Mouse (Mus musculus) frontal cortex, adult 2 months (tissue): ENCODE measurements around the gene Lysmd3. TPM values are rescaled to one million over a fixed set of nuclear protein-coding genes. Genes with fewer than 3 reads are reported as not detected.

Experiments used
- DNase-seq, 2 experiments: peaks; one replicate each; pipeline ENCODE4 v3.0.0; 2022; ENCODE audit warnings: low spot score in 1 of 2; ENCODE audit errors: extremely low spot score in 1 of 2
- polyA plus RNA-seq: library from polyadenylated mRNA; depleted of rRNA; stranded (reverse); fragments of >200 nt; gene quantifications from 2 replicates; pipeline ENCODE4 v1.2.3, GENCODE M21; 2012; rRNA removed

The Lysmd3 gene
- polyA plus RNA-seq, 1 experiment: 9.4 TPM

DNA sequence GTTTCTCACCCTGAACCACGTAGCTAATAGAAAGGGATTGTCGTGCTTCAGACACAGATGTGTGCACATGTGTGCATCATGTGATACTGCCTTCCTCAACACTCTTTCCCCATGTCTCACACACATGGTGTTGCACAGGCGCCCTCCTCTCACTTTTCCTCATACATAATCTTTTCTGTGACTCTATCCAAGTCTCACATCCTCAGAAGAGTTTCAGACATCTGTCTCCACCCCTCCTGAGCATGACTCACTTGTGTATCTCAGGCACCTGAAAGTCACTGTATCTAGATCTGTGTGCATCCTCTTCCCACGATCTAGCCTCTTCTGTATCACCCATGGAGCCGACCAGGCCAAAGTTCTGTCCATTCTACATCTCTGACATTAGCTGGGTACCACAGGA is 10.2 kb downstream of the Lysmd3 start:
- DNase-seq: no peak

DNA sequence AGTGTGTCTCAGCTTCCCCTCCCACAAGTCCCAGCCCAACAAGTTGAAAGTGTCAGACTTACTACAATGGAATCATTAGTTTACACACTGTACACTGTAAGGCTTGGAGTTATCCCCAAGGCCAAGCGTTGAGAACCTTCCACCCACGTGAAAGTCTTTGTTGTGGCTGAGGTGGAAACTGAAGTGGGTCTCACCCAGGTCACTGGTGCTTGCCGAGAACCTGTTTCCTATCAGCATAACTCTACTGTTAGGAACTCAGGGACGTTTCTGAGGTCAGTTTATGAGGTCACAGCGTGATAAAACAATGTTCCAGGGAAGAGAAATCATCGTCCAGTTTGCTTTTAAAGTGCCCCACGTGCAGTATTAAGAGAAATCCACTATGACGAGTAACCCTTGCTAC is 17.9 kb downstream of the Lysmd3 start:
- DNase-seq: no peak

DNA sequence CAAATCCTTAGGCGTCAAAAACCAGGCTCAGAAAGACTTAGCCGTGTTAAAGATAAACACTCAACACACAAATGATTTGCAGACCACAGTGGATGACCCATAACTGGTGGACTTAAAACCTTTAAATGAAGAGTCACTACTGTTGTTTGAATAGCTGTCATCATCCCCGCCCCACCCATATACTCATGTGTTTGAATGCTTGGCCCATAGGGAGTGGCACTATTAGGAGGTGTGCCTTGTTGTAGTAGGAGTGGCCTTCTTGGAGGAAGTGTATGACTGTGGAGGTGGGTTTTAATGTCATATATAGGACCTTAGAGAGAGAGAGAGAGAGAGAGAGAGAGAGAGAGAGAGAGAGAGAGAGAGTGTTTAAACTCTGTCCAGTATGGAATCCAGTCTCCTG is 25.6 kb downstream of the Lysmd3 start:
- DNase-seq: no peak

DNA sequence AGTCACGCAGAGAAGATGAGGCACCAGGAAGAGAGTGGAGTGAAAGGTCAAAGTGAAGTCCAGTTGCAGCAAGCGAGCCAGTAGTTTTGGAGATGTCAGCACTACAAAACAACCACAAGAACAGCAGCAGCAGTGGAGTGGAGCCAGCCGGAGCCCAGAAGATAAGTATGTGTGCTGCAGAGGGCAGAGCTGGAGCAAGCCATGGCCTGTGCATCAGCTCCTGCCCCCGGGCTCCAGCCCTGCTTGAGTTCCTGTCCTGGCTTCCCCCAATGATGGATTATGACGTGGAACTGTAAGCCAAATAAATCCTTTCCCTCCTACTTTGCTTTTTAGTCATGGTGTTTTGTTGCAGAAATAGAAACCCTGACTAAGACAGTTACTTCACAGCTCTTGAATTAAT is 26.8 kb downstream of the Lysmd3 start:
- DNase-seq: peak in 1 of 2 experiments; percentile 12

DNA sequence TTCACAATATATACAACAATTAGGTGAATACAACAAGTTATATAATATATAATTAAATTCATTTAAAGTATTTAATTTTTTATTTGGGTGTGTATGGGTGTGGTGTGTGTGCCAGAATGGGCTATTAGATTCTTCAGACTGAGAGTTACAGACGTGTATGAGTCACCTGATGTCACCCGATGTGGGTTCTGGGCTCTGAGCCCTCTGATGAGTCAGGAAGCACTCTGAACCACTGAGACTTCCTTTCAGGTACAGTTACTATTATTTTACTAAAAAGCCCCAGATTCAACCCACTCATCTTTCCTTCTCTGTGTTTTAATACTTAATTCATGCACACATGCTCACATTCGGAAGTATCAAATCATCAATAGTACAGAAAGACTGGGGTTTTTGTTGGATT is 27.4 kb downstream of the Lysmd3 start:
- DNase-seq: no peak

DNA sequence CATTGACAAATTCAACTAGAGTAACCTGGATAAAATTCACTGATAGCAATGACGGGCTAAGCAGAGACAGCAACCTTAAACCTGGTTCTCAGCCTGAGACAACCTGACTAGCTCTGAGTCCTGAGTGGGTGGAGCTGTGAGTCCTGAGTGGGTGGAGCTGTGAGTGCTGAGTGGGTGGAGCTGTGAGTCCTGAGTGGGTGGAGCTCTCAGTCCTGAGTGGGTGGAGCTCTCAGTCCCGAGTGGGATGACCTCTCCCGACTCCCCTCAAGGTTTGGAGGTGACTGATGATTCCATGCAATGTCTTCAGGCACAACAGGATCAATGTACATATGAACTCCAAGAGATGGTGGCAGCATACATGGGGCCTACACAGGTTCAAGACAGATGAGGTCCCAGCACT is 32.1 kb downstream of the Lysmd3 start:
- DNase-seq: no peak

DNA sequence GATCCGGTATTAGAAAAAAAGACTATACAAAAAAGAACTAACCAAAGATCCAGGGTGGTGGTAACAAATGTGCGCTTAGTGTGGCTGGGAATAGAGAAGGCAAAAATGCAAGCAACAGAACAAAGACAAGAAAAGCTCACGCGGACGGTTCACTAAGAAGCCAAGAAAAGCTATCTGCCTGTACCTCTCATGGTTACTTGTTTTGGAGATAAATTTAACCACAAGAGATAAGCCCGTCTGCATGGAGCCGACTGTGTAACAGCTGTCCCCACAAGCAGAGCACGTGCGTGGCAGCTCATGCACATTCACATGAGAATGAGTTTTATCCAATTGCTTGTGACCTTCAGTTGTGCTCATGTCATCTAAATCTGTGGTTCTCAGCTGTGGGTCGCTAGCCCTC is 33.0 kb downstream of the Lysmd3 start:
- no peak for DNase-seq

DNA sequence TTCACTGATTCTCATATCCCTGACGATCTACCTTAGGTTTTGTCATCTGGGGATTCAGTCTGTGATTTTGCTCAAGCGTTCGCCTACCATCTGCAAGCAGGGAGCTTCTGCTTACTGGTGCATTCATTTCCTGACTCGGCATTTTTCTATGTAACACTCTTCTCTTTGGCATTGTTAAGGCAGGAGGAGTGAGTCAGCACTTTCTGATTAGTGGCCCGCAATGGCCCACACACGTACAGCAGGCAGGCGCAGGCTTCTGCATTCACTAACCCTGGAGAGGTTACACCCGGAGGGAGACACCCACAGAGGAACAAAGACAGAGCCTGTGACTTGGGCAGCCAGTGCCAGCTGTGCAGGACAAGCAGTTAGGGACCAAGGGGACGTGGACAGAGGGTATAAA is 34.1 kb downstream of the Lysmd3 start:
- DNase-seq: peak in 1 of 2 experiments; percentile 28

DNA sequence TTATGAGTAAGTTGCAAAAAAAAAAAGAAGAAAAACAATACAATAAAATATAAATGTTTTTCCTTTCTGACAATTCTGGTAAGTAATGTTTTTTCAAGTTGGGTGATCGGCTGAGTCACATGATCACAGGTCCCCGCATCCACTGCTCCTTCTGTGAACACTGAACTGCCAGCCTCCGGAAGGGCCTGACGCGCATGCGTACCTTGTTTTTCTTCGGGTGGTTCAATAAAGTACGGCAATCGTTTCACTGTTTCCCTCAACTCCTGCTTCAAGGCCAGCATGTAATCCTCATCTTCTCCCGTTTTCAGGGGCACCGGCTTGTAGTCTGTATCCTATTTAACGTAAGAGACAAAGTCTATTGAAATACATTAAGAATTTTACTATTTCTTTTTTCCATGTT is 37.0 kb downstream of the Lysmd3 start:
- no peak for DNase-seq

DNA sequence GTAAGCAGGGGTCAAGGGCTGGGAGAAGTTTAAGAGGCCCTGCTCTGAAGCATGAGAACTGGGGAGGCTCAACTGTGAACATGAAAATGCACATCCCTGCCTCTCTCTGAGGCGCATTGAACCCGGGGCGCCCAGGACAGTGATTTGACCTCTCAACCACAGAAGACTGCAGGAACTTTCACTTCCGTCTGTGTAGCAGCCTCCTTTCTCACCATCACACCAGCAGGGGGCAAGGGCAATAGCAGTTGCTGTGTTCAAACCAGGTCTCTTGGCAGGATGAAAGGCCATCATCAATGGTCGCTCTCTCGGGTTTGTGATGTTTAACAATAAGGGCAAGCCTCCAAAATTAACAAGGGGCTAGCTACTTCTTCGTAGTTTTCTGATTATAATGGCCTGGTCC is 45.7 kb downstream of the Lysmd3 start:
- DNase-seq: no peak

DNA sequence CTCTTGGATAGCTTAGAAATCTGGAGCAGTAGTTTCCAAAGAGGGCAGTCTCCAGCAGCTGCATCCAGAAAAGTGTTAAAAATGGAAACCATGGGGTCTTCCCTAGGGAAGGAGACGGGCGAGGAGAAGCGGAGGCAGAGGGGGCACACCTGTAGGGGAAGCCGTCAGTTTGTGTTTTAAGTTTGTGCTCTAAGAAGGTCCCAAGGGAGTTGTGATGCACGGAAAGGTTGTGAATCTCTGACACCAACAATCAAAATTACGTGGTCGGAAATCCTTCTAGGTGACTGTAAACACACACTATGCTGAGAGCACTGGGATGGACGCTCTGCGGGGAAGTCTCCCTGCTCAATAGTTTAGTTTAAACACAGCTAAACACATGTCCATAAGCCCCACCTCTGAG is 46.2 kb downstream of the Lysmd3 start:
- no peak for DNase-seq

DNA sequence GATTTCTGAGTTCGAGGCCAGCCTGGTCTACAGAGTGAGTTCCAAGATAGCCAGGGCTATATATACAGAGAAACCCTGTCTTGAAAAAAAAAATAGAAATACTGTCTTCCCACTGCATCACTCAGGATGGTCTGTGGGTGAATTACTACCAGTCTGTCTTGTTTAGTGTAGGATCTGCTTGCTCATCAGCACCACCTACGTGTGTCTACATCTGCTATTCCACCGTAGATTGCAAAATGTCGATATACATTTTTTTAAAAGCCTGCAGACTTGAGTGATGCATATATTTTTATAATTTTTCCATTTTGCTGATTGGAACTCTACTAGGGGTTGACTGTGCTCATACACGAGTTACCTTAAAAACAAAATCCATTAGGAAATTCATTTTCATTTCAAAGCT is 48.8 kb downstream of the Lysmd3 start:
- peak in 1 of 2 experiments; percentile 19 for DNase-seq

DNA sequence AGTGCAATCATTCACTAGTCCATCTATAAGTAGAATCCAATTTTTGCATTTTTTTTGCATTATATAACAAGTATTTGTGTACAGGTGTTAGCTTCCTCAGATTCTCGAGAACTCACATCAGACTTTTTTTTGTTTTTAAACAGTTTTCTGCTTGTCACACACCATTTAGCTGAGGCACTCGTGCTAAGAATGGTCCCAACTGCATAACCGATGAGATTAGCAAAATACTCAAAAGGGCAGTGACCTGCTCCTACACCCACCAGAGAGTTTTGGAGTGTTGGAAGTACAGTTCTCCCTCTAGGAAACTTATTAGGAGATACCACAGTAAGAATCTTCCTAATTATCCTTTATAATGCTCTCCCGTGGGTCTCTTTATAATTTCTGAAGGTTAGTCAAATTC is 52.3 kb downstream of the Lysmd3 start:
- no peak for DNase-seq

DNA sequence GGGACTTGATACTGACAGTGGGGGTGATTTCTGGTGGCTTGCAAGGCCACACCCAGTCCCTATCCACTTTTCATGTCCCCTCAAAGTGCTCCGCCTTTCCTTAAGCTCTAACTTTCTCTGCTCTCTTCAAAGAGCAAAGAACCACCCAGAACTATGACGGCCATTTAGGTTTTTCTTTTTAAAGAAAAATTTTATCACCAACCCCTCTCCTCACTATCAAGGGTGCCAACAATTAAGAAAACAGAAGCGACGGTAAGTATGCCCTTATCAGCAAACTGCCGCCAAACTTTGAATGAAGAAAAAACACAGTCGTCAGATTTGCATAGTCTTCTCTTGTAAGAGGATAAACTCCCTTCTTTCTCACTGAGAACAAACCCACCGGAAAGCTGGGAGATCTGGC is 52.8 kb downstream of the Lysmd3 start:
- DNase-seq: no peak

DNA sequence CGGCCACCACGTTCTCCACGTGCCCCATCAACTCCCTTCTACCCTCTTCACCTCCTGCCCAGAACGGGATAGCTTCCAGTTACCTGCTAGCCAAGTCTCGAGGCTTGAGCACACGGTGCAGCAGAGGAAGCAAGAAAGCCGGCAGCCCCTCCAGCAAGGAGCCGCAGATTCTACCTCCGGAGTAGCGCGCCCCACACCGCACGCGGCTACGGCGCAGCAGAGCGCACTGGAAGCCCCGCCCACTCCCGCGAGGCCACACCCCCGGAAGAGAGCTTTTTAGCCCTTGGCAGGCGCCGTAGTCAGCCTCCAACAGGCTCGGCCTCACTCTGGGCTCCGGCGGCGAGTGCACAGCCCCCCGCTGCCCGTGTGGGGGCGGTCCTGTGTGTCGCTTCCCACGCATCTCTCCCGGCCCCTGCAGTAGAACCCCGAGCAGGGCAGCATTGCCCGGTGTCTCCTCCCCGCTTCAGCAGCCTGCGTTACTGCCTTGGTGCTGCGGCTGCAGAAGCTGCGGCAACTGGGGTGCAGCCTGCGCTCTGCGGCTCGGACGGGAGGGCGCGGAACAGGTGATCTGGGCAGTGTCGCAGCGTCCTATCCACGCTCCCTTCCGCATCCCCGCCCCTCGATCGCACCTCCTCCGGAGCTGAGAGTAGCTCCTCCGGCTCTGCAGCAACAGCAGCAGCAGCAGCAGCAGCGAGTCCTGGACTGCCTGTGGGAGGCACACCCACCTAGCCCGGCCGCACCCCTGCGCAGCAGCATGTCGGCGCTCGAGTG is 53.5 kb downstream of the Lysmd3 start, which contains the start of the genes Polr3g and Mblac2:
TSS of gene Polr3g (minus strand) at position 239 of the 771 bp plus-strand sequence.
TSS of gene Mblac2 (plus strand) at position 567 of the 771 bp plus-strand sequence.
- peak; percentile 82 to 97 for DNase-seq

DNA sequence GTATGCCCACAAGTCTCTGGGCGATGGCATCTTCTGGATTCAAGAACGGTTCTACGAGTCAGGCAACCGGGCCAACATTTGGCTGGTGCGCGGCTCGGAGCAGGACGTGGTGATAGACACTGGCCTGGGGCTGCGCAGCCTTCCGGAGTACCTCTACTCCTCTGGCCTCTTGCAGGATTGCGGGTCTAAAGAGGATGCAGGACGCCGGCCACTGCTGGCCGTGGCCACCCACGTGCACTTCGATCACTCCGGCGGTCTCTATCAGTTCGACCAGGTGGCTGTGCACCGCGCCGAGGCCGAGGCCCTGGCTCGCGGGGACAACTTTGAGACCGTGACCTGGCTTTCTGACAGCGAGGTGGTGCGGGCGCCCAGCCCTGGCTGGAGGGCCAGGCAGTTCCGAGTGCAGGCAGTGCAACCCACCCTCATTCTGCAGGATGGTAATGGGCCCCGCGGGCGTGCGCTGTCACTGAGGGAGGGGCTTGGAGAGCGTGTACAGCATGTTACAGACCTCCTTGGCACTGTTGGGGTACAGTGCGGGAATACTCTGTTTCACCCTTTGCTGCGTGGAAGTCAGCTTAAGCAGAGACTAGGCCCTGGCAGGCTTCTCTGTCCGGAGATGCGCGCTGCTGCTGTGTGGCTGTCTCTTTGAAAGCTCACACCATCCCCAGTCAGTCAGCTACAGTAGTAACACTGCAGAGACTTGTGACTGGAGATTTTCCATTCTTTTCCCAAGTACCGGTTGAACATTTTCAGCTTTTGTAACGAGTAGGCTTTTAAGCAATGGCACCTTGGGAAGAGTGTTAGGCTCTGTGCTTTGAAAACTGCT is 54.3 kb downstream of the Lysmd3 start:
- DNase-seq: peak in 1 of 2 experiments; percentile 54

DNA sequence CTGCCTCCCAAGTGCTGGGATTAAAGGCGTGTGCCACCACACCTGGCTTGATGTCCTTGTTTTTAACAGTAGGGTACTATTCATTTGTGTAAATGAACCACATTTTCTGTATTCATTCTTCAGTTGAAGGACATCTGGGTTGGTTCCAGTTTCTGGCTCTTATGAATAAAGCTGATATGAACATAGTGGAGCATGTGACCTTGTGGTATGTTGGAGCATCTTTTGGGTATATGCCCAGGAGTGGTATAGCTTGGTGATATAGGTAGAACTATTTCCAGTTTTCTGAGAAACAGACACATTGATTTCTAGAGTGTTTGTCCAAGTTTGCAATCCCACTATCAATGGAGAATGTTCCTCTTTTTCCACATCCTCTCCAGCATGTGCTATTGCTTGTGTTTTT is 56.4 kb downstream of the Lysmd3 start:
- no peak for DNase-seq

Other genes starting within 250 kb of the Lysmd3 start
- gene Adgrv1, start 24.5 kb upstream of the Lysmd3 start, polyA plus RNA-seq: 1.7 and 2.0 TPM in 2 replicates
- gene Polr3g, start 53.4 kb downstream of the Lysmd3 start, polyA plus RNA-seq: 5.6 and 5.7 TPM in 2 replicates
- gene Mblac2, start 53.7 kb downstream of the Lysmd3 start, polyA plus RNA-seq: 20.2 and 23.3 TPM in 2 replicates
- gene Cetn3, start 125.4 kb downstream of the Lysmd3 start, polyA plus RNA-seq: 189 and 220 TPM in 2 replicates